Mouse (Mus musculus): Measurements from ENCODE around the gene Irf5. TPM values are rescaled to one million over a fixed set of nuclear protein-coding genes. Genes with fewer than 3 reads are reported as not detected.
A peak's percentile ranks its signal among the peaks of the same experiment; 100 is the strongest.

Gene Irf5
- 5.2 and 5.9 TPM in 2 replicates for polyA plus RNA-seq (2014; fragmentation: Nextera tagmentation; extraction: Ambion mirVana)

- WGBS = under 1% methylated on average over 32 of the region's 96 CpGs
- Histone ChIP-seq H3K36me3 (ENCODE audit: control insufficient read depth, insufficient read depth, low read length) (no peaks in the 10 kb centered on the region), H3K9me3 (ENCODE audit: control insufficient read depth, low read length) (0 out of 2 replicates have a peak, but pooled peaks cover 4% of the 10 kb centered on the region), H3K4me1 (ENCODE audit: control insufficient read depth, insufficient read depth, low read length) (0 out of 2 replicates have a peak, but pooled peaks cover 4% of the 10 kb centered on the region), H3K27ac (replicated peaks; ENCODE audit: low read depth, low read length) (no peak within 1 kb of the TSS), H3K9ac (ENCODE audit: low read depth, low read length) (peak within 1 kb of the TSS; percentile 69), H3K27me3 (replicated peaks; ENCODE audit: control insufficient read depth, insufficient read depth, low read length) (peaks cover 48% of the 10 kb centered on the region), H3K4me2 (ENCODE audit: low read depth, low read length) (peak within 1 kb of the TSS; percentile 99), H3K4me3 (ENCODE audit: low read depth, low read length) (peak within 1 kb of the TSS; percentile 61)
- DNase-seq (ENCODE audit: low spot score) (peak; percentile 20), ATAC-seq (ENCODE audit: low read depth) (peak; percentile 48; the same call in 1 of the 2 replicates)
Measured at GRCm38 (mm10) chr6:29526281-29527251, at the start of gene Irf5. TSS of gene Irf5 (plus strand) at chr6:29526625.

DNA sequence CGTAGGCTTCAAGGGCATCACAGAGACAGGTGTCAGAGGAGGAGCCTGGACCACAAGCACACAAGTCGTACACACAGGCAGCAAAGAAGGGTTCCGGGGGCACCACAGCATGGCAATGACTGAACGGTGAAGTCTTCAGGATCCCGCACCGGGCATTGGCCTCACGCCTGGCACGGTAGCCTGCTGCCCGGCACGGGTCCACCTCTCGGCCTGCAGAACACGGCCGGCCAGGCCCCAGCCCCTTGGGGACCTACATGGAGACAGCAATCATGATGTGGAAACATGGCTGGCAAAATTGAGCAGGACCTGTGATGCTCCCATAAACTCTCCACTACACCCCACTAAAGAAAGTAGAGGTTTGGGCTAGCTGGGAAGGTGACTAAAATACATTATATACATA lies 43.7 kb upstream of the Irf5 start:
- no peak overlapping the region for H3K4me3 ChIP-seq (ENCODE audit: low read depth, low read length)
- no peaks in the 10 kb centered on the region for H3K9me3 ChIP-seq (ENCODE audit: control insufficient read depth, low read length)
- no peak for ATAC-seq (ENCODE audit: low read depth)
- H3K27me3 ChIP-seq (replicated peaks; ENCODE audit: control insufficient read depth, insufficient read depth, low read length) = no peaks in the 10 kb centered on the region
- no peaks in the 10 kb centered on the region for H3K4me1 ChIP-seq (ENCODE audit: control insufficient read depth, insufficient read depth, low read length)
- H3K4me2 ChIP-seq (ENCODE audit: low read depth, low read length) = no peak overlapping the region
- H3K9ac ChIP-seq (ENCODE audit: low read depth, low read length) = no peak overlapping the region
- no peaks in the 10 kb centered on the region for H3K36me3 ChIP-seq (ENCODE audit: control insufficient read depth, insufficient read depth, low read length)
- 90% methylated on average over 13 of the region's 13 CpGs for WGBS
- no peak for DNase-seq (ENCODE audit: low spot score)
- H3K27ac ChIP-seq (replicated peaks; ENCODE audit: low read depth, low read length) = no peak overlapping the region

DNA sequence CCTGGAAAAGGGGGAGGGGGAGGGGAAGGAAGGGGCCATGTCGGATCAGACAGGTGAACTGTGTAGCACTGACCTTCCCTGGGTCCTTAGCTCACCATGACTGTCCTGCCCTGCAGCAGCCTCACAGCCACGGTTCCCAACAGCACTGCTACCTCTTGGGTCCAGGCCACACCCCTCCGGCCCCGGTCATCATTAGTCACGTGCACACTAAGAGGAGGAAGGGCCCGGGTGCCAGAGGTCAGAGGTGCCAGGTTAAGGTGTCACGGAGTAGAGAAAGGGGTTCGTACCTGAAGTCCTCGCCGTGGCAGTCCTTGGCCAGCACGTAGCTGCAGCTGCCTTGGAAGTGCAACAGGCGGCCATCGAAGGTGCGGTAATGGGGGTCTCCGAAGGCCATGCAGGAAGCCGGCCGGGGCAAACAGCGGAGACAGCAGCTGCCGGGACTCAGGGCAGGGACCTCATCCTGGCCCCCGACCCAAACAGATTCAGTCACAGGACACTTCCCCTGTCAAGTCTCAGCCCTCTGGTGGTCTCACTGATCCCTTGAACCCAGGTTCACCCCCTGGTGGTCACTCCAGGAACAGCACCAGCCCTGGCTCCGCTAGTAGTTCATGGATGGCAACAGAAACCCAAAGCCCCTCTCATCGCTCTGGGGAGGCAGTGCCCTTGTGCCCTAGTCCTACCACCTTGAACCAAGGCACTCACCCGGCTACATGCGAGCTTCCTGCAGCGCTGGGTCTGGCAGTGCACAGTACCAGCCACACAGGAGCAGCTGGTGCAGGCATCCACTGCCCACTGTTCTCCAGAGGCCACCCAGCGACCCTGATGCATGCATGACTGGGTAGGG lies 41.5 kb upstream of the Irf5 start:
- Histone ChIP-seq H3K4me1 (ENCODE audit: control insufficient read depth, insufficient read depth, low read length) (no peaks in the 10 kb centered on the region), H3K27me3 (replicated peaks; ENCODE audit: control insufficient read depth, insufficient read depth, low read length) (no peaks in the 10 kb centered on the region), H3K4me3 (ENCODE audit: low read depth, low read length) (peak overlapping the region; percentile 35), H3K36me3 (ENCODE audit: control insufficient read depth, insufficient read depth, low read length) (0 out of 2 replicates have a peak, but pooled peaks cover 2% of the 10 kb centered on the region), H3K9me3 (ENCODE audit: control insufficient read depth, low read length) (no peaks in the 10 kb centered on the region), H3K9ac (ENCODE audit: low read depth, low read length) (peak overlapping the region; percentile 43; the same call in 1 of the 2 replicates), H3K4me2 (ENCODE audit: low read depth, low read length) (peak overlapping the region; percentile 69), H3K27ac (replicated peaks; ENCODE audit: low read depth, low read length) (no peak overlapping the region)
- ATAC-seq (ENCODE audit: low read depth) (peak; percentile 66), DNase-seq (ENCODE audit: low spot score) (peak; percentile 79)
- 11% methylated on average over 22 of the region's 26 CpGs for WGBS

DNA sequence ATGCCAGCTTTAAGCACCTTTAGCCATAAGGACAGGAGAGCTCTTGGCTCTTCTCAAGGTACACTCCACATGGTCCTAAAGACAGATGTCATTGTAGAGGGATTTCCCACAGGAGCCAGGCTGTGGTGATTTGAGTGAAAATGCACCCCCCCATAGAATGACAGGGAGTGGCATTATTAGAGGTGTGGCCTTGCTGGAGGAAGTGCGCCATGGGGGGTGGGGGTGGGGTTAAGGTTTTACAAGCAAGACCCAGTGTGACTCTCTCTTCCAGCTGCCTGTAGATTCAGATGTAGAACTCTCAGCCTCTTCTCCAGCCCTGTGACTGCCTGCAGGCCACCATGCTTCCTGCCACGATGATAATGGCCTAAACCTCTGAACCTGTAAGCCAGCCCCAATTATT lies 40.5 kb upstream of the Irf5 start:
- Histone ChIP-seq H3K27ac (replicated peaks; ENCODE audit: low read depth, low read length) (no peak overlapping the region), H3K27me3 (replicated peaks; ENCODE audit: control insufficient read depth, insufficient read depth, low read length) (no peaks in the 10 kb centered on the region), H3K9me3 (ENCODE audit: control insufficient read depth, low read length) (no peaks in the 10 kb centered on the region), H3K9ac (ENCODE audit: low read depth, low read length) (no peak overlapping the region), H3K4me2 (ENCODE audit: low read depth, low read length) (no peak overlapping the region), H3K4me1 (ENCODE audit: control insufficient read depth, insufficient read depth, low read length) (no peaks in the 10 kb centered on the region), H3K36me3 (ENCODE audit: control insufficient read depth, insufficient read depth, low read length) (0 out of 2 replicates have a peak, but pooled peaks cover 8% of the 10 kb centered on the region), H3K4me3 (ENCODE audit: low read depth, low read length) (no peak overlapping the region)
- 23% methylated on average over 2 of the region's 2 CpGs for WGBS
- DNase-seq (ENCODE audit: low spot score) (no peak), ATAC-seq (ENCODE audit: low read depth) (no peak)

DNA sequence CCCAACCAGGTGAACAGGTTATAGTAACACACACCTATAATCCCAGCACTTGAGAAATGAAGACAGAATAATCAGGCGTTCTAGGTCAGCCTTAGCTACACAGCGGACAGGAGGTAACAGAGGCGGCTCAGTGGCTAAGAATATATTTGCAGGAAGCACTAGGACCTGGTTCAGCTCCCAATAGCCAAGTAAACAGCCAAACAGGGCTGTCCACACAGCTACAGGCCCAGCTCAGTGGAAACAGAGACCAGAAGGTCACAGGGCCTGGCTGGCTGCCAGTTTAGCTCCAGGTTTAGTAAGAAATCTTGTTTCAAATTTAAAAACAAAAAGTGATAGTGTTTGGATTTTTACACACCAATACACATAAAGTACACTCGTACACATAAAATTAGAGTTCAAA lies 32.3 kb upstream of the Irf5 start:
- H3K27me3 ChIP-seq (replicated peaks; ENCODE audit: control insufficient read depth, insufficient read depth, low read length) = peaks cover 22% of the 10 kb centered on the region
- no peaks in the 10 kb centered on the region for H3K9me3 ChIP-seq (ENCODE audit: control insufficient read depth, low read length)
- no peak for ATAC-seq (ENCODE audit: low read depth)
- H3K4me3 ChIP-seq (ENCODE audit: low read depth, low read length) = no peak overlapping the region
- no peak for DNase-seq (ENCODE audit: low spot score)
- peaks cover 29% of the 10 kb centered on the region for H3K36me3 ChIP-seq (ENCODE audit: control insufficient read depth, insufficient read depth, low read length)
- H3K4me1 ChIP-seq (ENCODE audit: control insufficient read depth, insufficient read depth, low read length) = no peaks in the 10 kb centered on the region
- no peak overlapping the region for H3K9ac ChIP-seq (ENCODE audit: low read depth, low read length)
- 77% methylated on average over 4 of the region's 4 CpGs for WGBS
- no peak overlapping the region for H3K27ac ChIP-seq (replicated peaks; ENCODE audit: low read depth, low read length)
- H3K4me2 ChIP-seq (ENCODE audit: low read depth, low read length) = no peak overlapping the region

- Histone ChIP-seq H3K9ac (ENCODE audit: low read depth, low read length) (no peak overlapping the region), H3K4me2 (ENCODE audit: low read depth, low read length) (no peak overlapping the region), H3K36me3 (ENCODE audit: control insufficient read depth, insufficient read depth, low read length) (peaks cover 22% of the 10 kb centered on the region), H3K4me1 (ENCODE audit: control insufficient read depth, insufficient read depth, low read length) (no peaks in the 10 kb centered on the region), H3K4me3 (ENCODE audit: low read depth, low read length) (no peak overlapping the region), H3K27ac (replicated peaks; ENCODE audit: low read depth, low read length) (no peak overlapping the region), H3K27me3 (replicated peaks; ENCODE audit: control insufficient read depth, insufficient read depth, low read length) (peaks cover 22% of the 10 kb centered on the region), H3K9me3 (ENCODE audit: control insufficient read depth, low read length) (no peaks in the 10 kb centered on the region)
- ATAC-seq (ENCODE audit: low read depth) = 0 out of 2 replicates have a peak, but pooled peaks have one; percentile 16
- DNase-seq (ENCODE audit: low spot score) = no peak
- WGBS = 24% methylated on average over 22 of the region's 25 CpGs
Measured at GRCm38 (mm10) chr6:29496270-29496669, 30.2 kb upstream of the Irf5 start.

DNA sequence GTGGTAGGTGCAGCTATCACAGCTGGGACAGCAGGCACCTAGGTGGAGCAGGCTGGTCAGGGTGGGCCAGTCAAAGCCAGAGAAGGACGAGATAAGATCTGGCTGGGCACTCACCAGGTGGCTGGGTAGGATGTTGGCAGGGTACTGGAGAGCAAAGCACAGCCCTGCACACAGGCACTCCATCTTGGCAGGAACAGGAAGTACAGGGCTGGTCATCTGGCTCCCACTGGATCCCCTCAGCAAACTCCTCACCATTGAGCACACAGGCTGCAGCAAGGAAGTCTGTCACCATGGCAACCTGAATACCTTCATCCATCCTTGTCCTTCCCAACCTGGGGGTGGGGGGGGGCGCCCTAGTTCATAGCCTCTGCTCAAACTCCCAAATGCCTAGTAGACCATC lies 28.6 kb upstream of the Irf5 start:
- Histone ChIP-seq H3K9me3 (ENCODE audit: control insufficient read depth, low read length) (no peaks in the 10 kb centered on the region), H3K4me3 (ENCODE audit: low read depth, low read length) (no peak overlapping the region), H3K36me3 (ENCODE audit: control insufficient read depth, insufficient read depth, low read length) (peaks cover 19% of the 10 kb centered on the region), H3K9ac (ENCODE audit: low read depth, low read length) (no peak overlapping the region), H3K4me2 (ENCODE audit: low read depth, low read length) (no peak overlapping the region), H3K27ac (replicated peaks; ENCODE audit: low read depth, low read length) (no peak overlapping the region), H3K4me1 (ENCODE audit: control insufficient read depth, insufficient read depth, low read length) (no peaks in the 10 kb centered on the region), H3K27me3 (replicated peaks; ENCODE audit: control insufficient read depth, insufficient read depth, low read length) (peaks cover 22% of the 10 kb centered on the region)
- WGBS = 17% methylated on average over 2 of the region's 2 CpGs
- DNase-seq (ENCODE audit: low spot score) (no peak), ATAC-seq (ENCODE audit: low read depth) (no peak)

DNA sequence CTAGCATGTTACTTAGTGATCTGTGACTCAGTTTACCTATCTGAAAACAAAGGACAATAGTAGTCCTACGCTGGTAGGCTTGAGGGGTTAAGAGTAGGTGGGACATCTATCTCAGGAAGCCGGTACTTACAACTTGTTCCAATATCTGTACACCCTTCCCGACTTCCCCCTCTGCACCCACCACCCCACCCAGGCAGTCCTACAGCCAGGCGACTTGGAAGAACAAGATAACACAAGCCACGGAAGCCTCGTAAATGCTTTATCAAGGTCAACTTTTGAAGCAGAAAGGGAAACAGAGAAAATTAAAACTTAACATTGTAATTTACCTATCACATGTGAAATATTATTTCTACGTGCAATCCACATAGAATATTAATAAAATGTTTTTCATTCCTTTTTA lies 26.2 kb upstream of the Irf5 start:
- Histone ChIP-seq H3K4me2 (ENCODE audit: low read depth, low read length) (no peak overlapping the region), H3K4me3 (ENCODE audit: low read depth, low read length) (no peak overlapping the region), H3K36me3 (ENCODE audit: control insufficient read depth, insufficient read depth, low read length) (peaks cover 16% of the 10 kb centered on the region), H3K27ac (replicated peaks; ENCODE audit: low read depth, low read length) (no peak overlapping the region), H3K9me3 (ENCODE audit: control insufficient read depth, low read length) (no peaks in the 10 kb centered on the region), H3K9ac (ENCODE audit: low read depth, low read length) (no peak overlapping the region), H3K27me3 (replicated peaks; ENCODE audit: control insufficient read depth, insufficient read depth, low read length) (peaks cover 22% of the 10 kb centered on the region), H3K4me1 (ENCODE audit: control insufficient read depth, insufficient read depth, low read length) (no peaks in the 10 kb centered on the region)
- DNase-seq (ENCODE audit: low spot score) = no peak
- ATAC-seq (ENCODE audit: low read depth) = no peak
- WGBS = 91% methylated on average over 7 of the region's 7 CpGs

Measured in embryonic facial prominence, embryonic 14.5 days (tissue).